Mouse (Mus musculus): Measurements from ENCODE around the gene Ttll1. TPM values are rescaled to one million over a fixed set of nuclear protein-coding genes. Genes with fewer than 3 reads are reported as not detected.

Gene Ttll1
- total RNA-seq, 1 experiment, result 7.2 TPM

GRCm38 (mm10) chr15:83471476-83471875 lies 39.2 kb downstream of the Ttll1 start:
- no peak for TF ChIP-seq MAFK (IDR thresholded peaks at IDR 0.05; ENCODE audit: insufficient read depth, low read depth, low read length)
- TF ChIP-seq HCFC1 (IDR thresholded peaks at IDR 0.05; ENCODE audit: borderline replicate concordance, insufficient read depth, low read length), result no peak
- TF ChIP-seq ZC3H11A (IDR thresholded peaks at IDR 0.05; ENCODE audit: borderline replicate concordance, low read depth, low read length), result no peak
- no peak for TF ChIP-seq CHD2 (IDR thresholded peaks at IDR 0.05; ENCODE audit: low read depth, low read length)
- no peak for TF ChIP-seq ZNF384 (IDR thresholded peaks at IDR 0.05; ENCODE audit: low read depth, low read length)

GRCm38 (mm10) chr15:83470443-83470842 lies 40.2 kb downstream of the Ttll1 start:
- DNase-seq (ENCODE audit: low read depth, low spot score), result no peak
- in situ Hi-C loops (cut with MboI; ENCODE audit: low sequenced_read_pairs in 2 of 2, unreplicated experiment in 2 of 2), result no loop called here
- Histone ChIP-seq H3K4me3 (ENCODE audit: insufficient read depth in 1 of 2, low read depth in 1 of 2, low read length in 2 of 2, poor library complexity in 1 of 2, severe bottlenecking in 1 of 2) (no peak overlapping the region), H3K27ac (ENCODE audit: insufficient read depth, low read depth, low read length, poor library complexity, severe bottlenecking) (no peak overlapping the region), H3K9ac (ENCODE audit: insufficient read depth, low read depth, low read length, poor library complexity, severe bottlenecking) (no peak overlapping the region), H3K4me1 (ENCODE audit: control insufficient read depth in 2 of 2, insufficient read depth in 2 of 2, low read length in 2 of 2, poor library complexity in 1 of 2) (peaks cover 3 to 14% of the 10 kb centered on the region in 2 experiments; a peak in 3 of 4 replicates), H3K36me3 (ENCODE audit: control insufficient read depth, insufficient read depth, low read length, poor library complexity, severe bottlenecking) (no peaks in the 10 kb centered on the region), H3K9me3 (ENCODE audit: control insufficient read depth, insufficient read depth, low read depth, low read length) (no peaks in the 10 kb centered on the region)
- no peak for TF ChIP-seq ZC3H11A (IDR thresholded peaks at IDR 0.05; ENCODE audit: borderline replicate concordance, low read depth, low read length)
- TF ChIP-seq ZNF384 (IDR thresholded peaks at IDR 0.05; ENCODE audit: low read depth, low read length), result no peak
- no peak for TF ChIP-seq MAFK (IDR thresholded peaks at IDR 0.05; ENCODE audit: insufficient read depth, low read depth, low read length)

More at GRCm38 (mm10) chr15:83471476-83471875, 39.2 kb downstream of the Ttll1 start:
- H3K4me1 ChIP-seq (ENCODE audit: control insufficient read depth in 2 of 2, insufficient read depth in 2 of 2, low read length in 2 of 2, poor library complexity in 1 of 2), result peaks cover 3 to 14% of the 10 kb centered on the region in 2 experiments; a peak in 3 of 4 replicates
- in situ Hi-C loops (cut with MboI; ENCODE audit: low sequenced_read_pairs in 2 of 2, unreplicated experiment in 2 of 2), result no loop called here
- H3K36me3 ChIP-seq (ENCODE audit: control insufficient read depth, insufficient read depth, low read length, poor library complexity, severe bottlenecking), result no peaks in the 10 kb centered on the region
- H3K4me3 ChIP-seq (ENCODE audit: insufficient read depth in 1 of 2, low read depth in 1 of 2, low read length in 2 of 2, poor library complexity in 1 of 2, severe bottlenecking in 1 of 2), result no peak overlapping the region
- no peaks in the 10 kb centered on the region for H3K9me3 ChIP-seq (ENCODE audit: control insufficient read depth, insufficient read depth, low read depth, low read length)
- DNase-seq (ENCODE audit: low read depth, low spot score), result no peak
- no peak overlapping the region for H3K27ac ChIP-seq (ENCODE audit: insufficient read depth, low read depth, low read length, poor library complexity, severe bottlenecking)
- no peak overlapping the region for H3K9ac ChIP-seq (ENCODE audit: insufficient read depth, low read depth, low read length, poor library complexity, severe bottlenecking)

DNA sequence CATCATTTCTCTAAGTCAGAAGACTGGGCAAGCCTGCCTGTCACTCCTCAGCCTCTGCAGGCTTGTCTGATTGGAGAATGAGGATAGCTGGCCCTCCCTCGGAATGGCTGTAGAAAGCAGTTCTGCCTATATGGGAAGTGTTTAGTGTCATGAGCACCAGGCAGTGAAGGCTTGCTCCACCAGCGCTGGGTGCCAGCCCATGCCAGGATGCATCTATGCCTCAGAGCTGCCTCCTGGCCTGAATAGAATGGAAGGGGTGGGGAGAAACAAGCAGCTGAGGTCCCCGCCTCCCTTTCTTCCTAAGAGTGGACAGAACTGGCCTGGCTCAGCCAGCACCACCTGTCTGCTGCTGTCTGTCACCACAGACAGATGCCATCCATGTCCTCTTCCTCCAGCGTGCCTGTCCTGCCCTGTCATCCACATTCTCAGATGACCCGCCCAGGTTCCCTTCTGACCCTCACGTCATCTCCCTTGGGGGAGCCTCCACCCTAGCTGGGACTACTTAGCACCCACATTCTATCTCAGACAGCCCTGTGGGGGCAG lies 41.3 kb downstream of the Ttll1 start:
- Histone ChIP-seq H3K4me3 (ENCODE audit: insufficient read depth in 1 of 2, low read depth in 1 of 2, low read length in 2 of 2, poor library complexity in 1 of 2, severe bottlenecking in 1 of 2) (no peak overlapping the region), H3K4me1 (ENCODE audit: control insufficient read depth in 2 of 2, insufficient read depth in 2 of 2, low read length in 2 of 2, poor library complexity in 1 of 2) (peaks cover 3 to 11% of the 10 kb centered on the region in 2 experiments; a peak in 3 of 4 replicates), H3K9ac (ENCODE audit: insufficient read depth, low read depth, low read length, poor library complexity, severe bottlenecking) (no peak overlapping the region), H3K36me3 (ENCODE audit: control insufficient read depth, insufficient read depth, low read length, poor library complexity, severe bottlenecking) (no peaks in the 10 kb centered on the region), H3K27ac (ENCODE audit: insufficient read depth, low read depth, low read length, poor library complexity, severe bottlenecking) (no peak overlapping the region), H3K9me3 (ENCODE audit: control insufficient read depth, insufficient read depth, low read depth, low read length) (no peaks in the 10 kb centered on the region)
- in situ Hi-C loops (cut with MboI; ENCODE audit: low sequenced_read_pairs in 2 of 2, unreplicated experiment in 2 of 2), result no loop called here
- TF ChIP-seq MAFK (IDR thresholded peaks at IDR 0.05; ENCODE audit: insufficient read depth, low read depth, low read length) (no peak), ZC3H11A (IDR thresholded peaks at IDR 0.05; ENCODE audit: borderline replicate concordance, low read depth, low read length) (no peak), ZNF384 (IDR thresholded peaks at IDR 0.05; ENCODE audit: low read depth, low read length) (no peak), HCFC1 (IDR thresholded peaks at IDR 0.05; ENCODE audit: borderline replicate concordance, insufficient read depth, low read length) (no peak)
- no peak for DNase-seq (ENCODE audit: low read depth, low spot score)

DNA sequence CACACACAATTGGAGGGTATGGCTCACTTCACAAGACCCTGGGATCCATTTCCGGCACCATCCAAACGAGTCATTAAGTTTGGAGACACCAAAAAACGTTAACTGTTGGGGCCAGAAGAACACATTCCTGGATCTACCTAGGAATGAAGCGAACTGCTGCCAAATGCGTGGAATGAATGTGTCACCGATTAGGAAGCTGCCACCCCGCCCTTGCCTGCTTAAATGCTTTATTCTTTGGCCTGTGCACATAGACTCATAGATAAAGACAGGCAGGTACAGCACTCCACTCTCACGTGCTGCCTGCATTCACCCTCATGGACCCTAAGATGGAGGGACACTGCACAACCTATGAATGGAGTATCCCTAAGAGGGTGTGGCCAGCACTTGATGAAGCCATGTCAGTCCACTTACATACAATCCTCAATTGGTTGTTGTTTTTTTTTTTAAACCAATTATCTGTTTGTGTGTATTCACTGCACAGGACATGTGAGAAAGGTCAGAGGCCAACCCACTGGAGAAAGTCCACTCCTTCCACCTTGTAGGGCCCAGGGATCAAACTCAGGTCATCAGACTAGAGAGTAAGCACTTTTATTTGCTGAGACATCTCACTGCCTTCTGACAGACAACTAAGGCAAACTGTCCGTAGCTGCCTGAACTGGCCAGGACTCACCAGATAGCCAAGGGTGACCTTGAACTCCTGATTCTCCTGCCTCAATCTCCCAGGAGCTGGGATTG lies 43.3 kb downstream of the Ttll1 start:
- Histone ChIP-seq H3K4me3 (ENCODE audit: insufficient read depth in 1 of 2, low read depth in 1 of 2, low read length in 2 of 2, poor library complexity in 1 of 2, severe bottlenecking in 1 of 2) (no peak overlapping the region), H3K9ac (ENCODE audit: insufficient read depth, low read depth, low read length, poor library complexity, severe bottlenecking) (no peak overlapping the region), H3K36me3 (ENCODE audit: control insufficient read depth, insufficient read depth, low read length, poor library complexity, severe bottlenecking) (no peaks in the 10 kb centered on the region; the same call in 1 of the 2 replicates), H3K4me1 (ENCODE audit: control insufficient read depth in 2 of 2, insufficient read depth in 2 of 2, low read length in 2 of 2, poor library complexity in 1 of 2) (peaks cover 3% of the 10 kb centered on the region in 2 experiments; a peak in 1 of 4 replicates), H3K27ac (ENCODE audit: insufficient read depth, low read depth, low read length, poor library complexity, severe bottlenecking) (no peak overlapping the region), H3K9me3 (ENCODE audit: control insufficient read depth, insufficient read depth, low read depth, low read length) (no peaks in the 10 kb centered on the region)
- TF ChIP-seq HCFC1 (IDR thresholded peaks at IDR 0.05; ENCODE audit: borderline replicate concordance, insufficient read depth, low read length), result no peak
- no peak for TF ChIP-seq ZNF384 (IDR thresholded peaks at IDR 0.05; ENCODE audit: low read depth, low read length)
- no peak for TF ChIP-seq MAFK (IDR thresholded peaks at IDR 0.05; ENCODE audit: insufficient read depth, low read depth, low read length)
- TF ChIP-seq CHD2 (IDR thresholded peaks at IDR 0.05; ENCODE audit: low read depth, low read length), result no peak
- TF ChIP-seq ZC3H11A (IDR thresholded peaks at IDR 0.05; ENCODE audit: borderline replicate concordance, low read depth, low read length), result no peak
- no peak for DNase-seq (ENCODE audit: low read depth, low spot score)
- in situ Hi-C loops (cut with MboI; ENCODE audit: low sequenced_read_pairs in 2 of 2, unreplicated experiment in 2 of 2), result no loop called here

Measured in ES-E14 (cell line).